Mouse (Mus musculus) right cerebral cortex, adult 18-20 months (tissue): Measurements from ENCODE around the gene Sorbs1.

ENCODE experiments used
- DNase-seq: peaks from one replicate; pipeline ENCODE4 v3.0.0; 2022; ENCODE audit warnings: mixed read lengths

Gene Sorbs1

DNA sequence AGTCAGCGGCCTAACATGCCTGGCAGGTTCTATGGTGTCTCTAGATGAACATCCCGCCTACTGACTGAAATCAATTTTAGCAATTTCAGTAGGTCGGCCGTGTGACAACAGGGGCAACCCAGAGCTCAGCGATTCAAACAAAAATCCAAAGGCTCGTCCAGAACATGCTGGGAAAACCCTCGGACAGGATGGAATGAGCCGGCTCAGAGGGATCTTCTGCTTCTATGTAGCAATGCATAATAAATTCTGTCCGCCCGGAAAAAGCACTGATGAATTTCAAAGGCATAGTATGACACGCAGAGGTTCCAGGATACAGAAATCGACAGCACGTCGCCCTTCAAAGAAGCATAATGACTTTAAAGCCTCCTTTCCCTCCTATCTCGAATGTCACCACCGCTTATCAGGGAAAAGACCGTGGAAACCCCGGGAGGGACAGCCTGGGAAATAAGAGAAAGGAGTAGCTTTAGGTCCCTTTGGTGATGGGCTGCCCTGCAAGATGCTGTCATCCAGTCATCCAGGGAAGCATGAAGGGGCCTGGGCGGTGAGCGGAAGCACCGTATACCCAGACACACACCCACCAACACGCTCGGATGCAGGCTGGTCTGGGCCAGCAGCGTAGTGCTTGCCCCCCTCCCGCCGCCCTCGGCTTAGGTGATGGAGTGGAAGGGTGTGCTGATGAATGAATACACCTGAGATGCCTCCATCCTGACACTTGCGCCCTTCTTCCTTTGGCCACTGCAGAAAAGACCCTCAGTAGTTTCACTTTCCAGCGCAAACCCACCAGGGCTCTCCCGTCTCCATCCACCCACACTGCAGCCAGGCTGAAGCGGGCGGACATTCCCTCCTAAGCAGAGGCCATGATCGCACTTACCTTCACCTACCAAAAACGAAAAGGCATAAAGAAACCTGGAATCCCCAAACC lies 818 bp downstream of the Sorbs1 start:
- DNase-seq: no peak

DNA sequence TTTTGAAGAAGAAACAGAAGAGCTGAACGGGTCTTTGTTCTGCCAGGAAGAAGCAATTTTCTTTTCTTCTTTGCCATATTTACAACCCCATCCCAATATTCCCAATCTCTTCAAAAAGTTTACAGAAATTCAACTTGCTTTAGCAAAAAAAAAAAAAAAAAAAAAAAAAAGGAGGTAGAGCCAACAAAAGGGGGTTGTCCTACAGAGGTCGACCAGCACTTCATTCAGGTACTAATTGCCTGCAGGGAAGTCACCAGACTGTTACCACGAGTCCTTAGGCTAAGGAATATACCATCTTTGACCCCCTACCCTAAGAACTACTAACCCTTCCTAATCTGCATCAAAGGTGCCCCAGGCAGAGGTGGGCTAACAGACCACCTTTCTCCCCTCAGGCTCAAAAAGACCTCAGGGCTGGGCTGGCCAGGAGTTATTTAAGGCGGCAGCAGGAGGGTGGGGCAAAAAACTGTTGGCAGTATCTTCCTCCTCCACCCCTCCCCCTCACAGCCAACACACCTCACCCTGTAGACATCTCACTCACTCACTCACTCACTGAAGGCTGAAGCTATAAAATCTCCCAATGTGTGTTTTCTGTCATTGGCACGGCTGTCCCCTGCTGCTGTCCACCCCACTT lies 1.8 kb downstream of the Sorbs1 start:
- no peak for DNase-seq

DNA sequence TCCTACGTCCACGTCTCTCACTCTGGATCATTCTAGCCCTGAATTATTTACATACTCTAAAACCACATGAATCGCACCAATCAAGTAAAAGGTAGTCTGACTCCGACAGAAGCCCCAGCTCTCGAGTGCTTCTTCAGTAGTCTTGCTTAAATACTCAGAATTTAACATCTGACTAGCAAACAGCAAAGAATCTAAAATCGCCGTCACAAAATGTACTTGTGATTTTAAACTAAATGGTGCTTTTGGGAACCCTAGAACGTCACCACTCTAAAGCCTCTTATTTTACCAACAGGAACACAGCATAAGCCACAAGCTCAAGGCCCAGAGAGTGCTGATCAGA lies 2.5 kb downstream of the Sorbs1 start:
- DNase-seq: no peak

DNA sequence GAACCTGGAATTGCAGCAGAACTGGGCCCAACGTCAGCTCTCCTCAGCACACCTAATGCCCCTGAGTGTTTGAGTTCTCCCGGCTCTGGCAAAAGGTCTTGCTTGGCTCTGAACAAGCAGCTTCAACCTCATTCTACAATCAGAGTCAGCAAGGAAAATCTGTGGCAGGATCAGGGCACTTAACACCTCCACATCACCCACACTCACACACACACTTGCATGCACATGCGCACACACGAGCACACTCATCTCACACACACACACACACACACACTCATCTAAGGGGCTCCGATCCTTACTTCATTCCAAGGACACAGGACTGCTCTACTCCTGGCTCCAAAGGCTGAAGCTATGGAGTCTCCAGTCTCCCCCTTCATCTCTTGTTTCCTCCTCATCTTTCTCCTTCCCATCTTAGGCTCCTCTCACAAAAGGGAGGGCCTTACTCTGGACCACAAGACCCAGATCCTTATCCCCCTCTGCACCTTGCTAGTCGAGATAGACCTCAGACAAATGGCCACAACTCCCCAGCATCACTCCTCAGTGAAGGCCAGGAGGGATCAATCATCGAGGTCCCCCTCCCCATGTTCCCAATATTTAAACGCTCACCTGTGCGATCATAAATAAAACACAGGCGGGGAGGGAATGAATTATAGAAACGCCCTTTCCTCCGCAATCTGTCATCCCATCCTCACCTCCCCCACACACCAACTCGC lies 3.0 kb downstream of the Sorbs1 start:
- DNase-seq: peak; percentile 51

DNA sequence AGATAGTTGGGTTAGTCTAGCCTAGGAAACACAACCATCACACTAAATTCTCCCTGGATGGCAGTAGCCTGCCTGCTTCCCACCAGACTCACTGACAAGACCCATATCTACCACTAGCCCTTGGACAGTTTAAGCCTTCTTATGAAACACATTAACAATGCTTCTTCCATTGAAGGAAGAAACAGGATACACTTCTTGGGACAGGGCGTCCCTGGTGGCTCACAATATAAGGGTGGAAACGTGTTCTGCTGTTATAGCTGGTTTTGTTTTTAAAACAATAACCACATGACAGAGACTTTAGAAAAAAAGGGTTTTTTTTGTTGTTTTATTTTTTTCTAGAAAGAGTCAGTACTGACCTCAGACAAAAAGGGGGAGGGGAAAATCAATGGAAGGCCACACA lies 4.3 kb downstream of the Sorbs1 start:
- DNase-seq: no peak

DNA sequence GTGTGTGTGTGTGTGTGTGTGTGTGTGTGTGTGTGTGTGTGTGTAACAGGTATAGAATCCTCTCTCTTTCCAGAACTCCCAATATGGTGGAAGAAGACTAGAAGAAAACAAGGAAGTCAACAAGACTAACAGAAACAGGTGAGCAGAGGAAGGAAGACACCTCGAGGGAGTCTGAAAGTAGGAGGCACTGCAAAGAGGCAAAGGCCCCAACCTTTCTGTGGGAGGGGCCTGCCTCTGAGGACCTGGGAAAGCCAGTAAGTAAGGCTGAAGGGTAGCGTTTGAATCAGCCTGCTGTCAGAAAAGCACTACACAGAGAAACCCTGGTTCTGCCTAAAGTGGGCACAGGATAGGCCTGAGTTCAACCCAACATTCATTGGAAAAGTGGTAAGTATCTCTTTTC lies 4.7 kb downstream of the Sorbs1 start:
- DNase-seq: no peak

DNA sequence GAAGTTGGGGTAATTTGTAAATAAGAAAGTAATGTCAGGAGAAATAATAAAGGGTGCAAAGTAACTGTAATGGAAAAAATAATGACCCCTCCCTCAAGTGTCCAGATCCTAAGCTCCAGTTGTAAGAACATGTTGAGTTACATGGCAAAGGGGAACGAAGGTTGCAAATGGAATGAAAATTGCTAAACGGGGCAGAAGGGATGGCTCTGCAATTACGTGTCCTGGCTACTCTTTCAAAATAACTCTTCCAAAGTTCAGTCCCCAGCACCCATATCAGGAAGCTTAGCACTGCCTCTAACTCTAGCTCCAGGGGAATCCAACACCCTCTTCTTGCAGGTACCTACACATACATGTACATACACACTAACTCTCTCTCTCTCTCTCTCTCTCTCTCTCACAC lies 6.6 kb downstream of the Sorbs1 start:
- no peak for DNase-seq

DNA sequence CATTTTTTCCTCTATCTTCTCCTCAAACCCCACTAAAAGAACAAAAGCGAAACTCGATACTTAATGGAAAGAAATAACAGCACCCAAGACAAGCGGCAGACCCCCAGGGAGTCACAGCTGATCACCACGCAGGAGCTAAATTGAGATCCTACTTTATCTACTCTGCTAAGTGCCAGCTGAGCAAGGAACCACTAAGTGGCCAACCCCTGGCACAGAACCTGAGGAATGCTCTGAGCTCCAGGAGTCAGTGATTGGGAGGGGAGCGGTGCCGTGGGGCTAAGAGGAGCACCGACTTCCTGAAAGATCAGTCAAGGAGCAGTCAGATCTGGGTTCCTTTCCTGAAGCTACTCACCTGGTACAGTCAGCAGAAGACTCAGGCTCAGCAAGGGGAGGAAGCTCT lies 9.2 kb downstream of the Sorbs1 start:
- DNase-seq: no peak

DNA sequence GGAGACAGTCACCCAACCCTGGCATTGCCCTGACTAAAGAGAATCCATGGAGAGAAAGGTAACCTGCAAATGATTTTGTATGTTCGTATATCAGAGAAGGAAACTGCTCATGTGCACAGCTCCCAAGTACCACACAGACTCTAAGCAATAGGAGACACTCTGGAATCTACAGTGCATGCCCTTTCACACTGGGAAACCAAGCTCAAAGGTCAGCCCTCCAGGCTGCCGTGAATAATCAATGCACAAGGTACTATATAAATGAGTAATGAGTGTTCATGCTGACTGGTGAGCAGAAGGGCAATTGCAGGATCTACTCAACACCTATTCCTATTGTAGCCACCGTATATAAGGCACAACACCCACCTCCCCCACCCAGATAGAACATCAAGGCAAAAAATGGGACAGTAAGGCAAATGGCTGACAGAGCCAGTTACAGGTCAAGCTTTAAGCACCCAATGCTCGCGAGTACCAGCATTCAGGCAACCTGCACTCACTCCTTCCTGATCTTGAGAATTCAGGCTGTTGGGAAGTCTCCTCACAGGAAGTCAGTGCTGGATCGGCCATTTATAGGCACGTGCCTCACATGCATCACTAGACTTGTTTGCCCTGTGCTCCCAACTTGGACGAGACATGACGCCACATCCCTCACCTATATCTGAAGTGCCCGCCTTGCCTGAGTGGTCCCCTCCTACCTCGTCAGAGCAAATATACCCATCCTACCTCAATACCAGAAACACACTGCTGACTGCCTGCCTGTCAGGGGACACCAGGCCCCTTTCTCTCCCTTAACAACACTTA lies 13.4 kb downstream of the Sorbs1 start:
- no peak for DNase-seq

DNA sequence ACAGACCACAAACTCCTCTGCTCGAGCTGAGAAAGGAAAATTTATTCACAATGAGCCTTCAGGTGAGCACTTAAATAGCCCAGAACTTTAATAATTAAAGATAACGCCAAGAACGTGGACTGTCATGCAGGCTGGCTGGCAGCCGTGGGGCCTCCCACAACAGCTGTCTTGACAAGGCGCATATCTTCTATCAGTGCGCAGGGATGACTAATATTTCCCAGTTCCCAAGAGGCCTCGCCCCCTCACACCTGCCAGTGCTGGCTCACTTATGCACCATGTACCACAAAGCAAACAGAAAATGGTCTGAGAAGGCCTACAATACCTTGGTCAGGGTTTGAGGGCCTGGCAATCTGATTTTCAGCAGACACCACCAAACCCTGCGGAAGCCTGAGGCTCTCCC lies 14.4 kb downstream of the Sorbs1 start:
- DNase-seq: peak; percentile 72

DNA sequence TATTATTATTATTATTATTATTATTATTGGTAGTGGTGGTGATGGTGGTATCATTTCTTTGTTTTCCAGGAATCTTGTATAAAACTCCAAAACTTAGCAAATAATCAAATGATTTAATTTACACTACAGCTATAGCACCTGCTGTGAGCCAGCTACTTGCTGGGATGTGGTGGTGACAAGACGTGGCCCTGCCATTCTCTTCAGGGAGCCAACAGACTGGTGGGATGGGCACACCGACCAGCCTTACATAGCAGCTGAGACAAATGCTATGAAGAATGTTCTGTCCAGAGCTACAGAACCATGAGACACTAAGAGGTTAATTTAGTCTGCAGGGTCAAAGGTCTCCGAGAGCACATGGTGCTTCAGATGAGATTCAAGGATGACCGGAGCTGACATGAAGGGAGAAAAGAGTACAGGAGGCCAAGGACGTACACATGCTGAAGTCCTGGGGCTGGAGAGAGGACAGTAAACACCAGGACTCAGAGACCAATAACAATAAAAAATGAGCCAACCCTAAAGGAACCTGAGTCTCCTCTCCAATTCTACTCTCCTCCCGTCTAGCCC lies 15.3 kb downstream of the Sorbs1 start:
- DNase-seq: no peak

DNA sequence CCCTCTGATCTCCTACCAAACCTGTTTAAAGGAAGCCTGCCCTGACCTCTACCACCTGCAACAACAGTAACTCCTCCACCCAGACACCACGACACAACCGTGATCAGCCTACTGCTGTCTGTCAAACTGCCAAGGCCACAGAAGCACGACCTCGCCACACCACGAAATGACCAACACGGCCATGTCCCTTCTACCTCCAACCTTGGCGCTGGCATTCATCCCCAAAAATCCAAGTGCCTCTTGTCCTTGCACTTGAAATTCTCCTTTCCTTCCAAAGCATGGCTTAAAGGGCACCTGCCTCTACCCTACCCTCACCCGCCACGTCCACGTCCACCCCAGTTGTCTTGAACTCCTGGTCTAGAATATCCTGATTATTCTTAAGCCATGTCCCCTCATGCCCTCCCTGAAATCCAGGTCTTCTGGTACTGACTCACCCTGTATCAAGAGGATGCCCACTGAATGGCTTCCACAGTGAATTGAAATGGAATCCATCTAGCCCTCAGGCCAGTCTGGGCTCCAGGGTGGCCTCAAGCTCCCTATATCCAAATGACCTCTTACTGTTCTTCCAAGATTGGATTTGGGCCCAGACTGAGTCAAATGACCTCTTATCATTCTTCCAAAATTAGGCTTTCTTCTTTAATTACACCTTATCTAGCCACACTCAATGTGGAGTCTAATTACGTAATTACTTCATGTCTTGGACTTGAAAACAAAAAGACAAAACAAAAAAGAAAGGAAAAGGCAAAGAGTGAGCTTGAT lies 16.9 kb downstream of the Sorbs1 start:
- no peak for DNase-seq

DNA sequence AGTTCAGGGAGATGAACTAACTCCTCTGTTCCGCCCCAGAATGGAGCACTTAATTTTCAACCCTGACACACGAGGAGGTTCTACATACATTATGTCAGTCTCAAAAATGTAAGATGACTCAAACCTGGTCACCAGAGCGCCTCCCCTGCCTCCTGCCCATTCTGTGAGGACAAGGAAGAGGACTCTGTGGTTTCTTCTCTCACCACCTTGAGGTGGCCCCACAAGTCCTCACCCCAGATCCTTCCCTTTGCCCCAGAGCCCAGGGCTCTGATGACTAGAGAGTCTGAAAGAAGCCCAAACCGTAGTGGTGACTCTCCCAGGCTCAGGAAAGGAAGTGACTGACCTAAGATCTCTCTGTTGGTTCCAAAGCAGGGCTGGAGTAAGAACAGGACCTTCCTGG lies 17.5 kb downstream of the Sorbs1 start:
- no peak for DNase-seq

DNA sequence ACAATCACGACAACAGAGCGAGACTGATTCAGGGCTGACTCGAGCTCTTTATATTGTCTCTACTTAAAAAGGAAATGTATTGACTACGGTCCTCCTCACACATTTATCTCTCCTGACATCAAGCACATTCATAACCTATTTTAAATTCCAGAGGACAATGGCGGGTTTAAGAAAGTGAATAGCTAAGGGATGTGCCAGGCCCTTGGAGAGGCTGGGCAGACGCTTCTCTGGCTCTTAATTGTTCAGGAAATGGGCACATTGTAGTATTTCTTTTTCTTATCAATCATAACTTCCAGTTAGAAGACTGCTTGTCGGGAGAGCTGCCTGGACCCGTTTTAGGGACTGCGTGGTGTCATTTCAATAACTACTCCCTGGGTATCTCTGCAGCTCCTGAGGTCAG lies 20.7 kb downstream of the Sorbs1 start:
- no peak for DNase-seq

DNA sequence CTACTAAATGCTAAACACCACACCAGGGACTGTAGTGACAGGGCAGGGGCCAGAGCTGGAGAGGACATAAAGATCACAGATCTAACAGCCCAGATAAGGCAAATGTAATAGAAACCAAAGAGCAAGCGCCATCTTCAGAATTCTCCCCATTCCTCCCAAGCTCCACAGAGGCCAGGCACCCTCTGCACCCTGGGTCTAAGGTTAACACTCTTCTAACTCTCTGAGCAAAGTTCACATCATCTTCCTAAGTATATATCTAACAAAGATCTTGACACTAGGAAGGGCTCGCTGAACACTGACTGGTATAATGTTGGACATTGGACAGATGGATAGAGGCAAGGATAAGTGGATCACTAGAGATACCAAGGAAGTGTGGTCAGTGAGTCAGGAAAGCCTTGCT lies 22.1 kb downstream of the Sorbs1 start:
- DNase-seq: no peak

DNA sequence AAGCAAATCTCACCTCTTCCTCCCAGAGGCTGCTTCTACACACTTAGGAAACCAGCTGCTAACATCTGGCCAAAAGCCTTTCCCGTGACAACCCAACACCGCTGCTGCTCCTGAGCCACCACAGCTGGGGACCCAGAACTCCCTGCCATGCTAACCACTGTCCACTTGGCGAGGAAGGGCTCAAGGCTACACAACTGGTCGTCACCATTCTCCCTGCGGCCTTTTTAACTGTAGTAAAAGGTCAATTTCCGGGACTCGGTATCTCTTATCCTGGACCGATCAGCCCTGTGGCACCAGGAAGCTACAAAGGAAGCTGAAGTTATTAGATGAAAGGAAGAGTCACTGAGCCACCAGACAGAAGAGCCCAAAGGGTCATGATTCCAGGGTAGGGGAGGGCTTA lies 22.8 kb downstream of the Sorbs1 start:
- DNase-seq: no peak

DNA sequence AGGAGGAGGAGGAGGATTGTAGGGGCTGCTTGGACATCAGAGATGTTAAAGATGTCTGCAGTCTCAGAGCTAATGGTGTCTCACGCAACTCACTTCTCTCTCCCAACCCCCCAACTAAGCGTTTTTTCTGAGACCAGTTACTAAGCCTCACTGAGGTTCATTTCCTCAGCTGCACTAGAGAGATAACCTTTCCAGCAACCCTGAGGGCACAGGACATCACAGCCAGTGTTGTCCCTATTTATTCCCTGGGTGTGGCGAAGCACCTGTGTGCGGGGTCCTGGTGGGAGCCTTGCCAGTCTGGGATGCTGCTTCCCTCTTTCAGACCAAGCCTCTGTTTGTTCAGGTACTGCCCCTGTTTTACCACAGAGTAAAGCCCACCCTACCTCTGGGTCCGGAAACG lies 23.9 kb downstream of the Sorbs1 start:
- DNase-seq: no peak

DNA sequence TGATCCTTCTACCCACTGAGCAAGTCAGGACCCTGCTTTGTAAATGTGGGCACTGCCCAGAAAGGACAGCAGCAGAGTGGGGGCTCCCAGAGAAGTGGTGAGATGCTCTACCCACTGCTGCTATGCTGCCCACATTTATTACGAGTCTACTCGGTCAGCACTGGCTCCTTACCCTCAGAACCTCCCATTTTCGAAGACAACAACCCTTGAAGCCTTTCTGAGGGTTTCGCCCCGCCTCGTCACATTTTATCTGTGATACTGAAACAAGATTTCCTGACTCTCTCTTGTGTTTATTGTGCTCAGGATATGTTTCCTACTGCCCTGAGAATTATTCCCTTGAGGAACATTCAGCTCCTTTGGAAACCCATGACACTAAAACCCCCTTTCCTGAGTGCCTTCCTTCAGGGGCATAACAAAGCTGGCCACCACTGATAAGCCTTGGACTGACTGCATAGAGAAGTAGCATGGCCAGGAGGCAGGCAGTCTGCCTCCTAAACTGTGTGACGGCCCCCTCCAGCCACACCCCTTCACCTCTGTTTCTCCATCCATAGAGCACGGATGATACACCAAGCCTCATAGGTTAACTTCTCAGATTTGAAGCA lies 24.6 kb downstream of the Sorbs1 start:
- DNase-seq: no peak

DNA sequence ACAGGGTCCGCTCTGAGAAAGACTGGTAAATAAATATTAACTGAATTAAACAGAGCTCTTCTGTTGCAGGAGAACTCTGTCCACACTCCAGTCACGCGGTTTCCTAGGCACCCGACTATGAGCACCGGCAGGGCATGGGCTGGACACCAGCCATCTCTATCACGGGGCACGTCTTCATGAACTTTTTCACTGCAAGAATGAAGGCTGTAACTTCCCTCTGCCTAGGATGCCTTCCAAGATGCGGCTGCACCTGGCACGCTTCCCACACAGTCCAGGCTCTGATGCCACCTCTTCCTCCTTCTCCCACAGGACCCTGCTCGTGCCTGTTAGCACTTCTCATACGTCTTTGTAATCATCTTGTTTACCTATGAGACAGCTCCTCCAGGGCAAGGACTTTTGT lies 26.0 kb downstream of the Sorbs1 start:
- no peak for DNase-seq

DNA sequence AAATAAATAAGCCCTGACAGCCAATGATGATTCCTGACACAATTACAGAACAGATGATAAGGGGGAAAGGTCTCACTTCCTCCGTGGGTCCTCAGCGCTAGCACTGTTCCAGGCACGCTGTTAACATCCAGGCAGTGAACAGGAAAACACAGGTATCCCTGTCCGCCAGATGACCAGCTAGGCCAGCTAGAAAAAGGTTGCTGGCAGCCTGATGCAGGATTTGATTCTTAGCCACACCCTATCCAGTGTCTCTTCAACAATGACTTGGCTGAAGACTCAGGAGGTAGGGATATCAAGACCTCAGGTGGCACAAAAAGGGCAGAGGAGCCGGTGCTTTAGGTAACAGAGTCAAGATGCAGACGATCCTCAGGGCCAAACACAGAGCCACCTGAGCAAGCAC lies 32.5 kb downstream of the Sorbs1 start:
- DNase-seq: no peak

DNA sequence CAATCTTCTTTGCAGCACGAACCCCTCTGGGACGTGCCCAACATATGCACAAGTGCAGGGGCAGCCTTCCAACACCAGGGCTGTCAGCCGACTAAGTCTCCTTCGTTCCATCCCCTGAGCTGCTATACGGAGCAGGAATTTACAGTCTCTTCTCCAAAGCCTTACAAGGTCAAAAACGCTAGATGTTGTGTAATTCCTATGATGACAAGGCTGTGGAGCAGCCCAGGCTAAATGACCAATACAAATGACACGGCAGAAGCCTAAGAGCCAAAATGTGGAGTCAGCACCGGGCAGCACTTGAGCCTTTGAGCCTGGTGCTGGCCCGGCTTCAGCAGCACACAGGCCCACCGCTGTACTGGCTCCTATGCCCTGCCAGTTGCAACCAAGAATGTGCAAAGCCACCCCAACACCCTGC lies 35.4 kb downstream of the Sorbs1 start:
- no peak for DNase-seq
